Mouse (Mus musculus) CH12.LX (cell line): ENCODE results near the gene Gm11938. TPM values are rescaled to one million over a fixed set of nuclear protein-coding genes. Genes with fewer than 3 reads are reported as not detected.

Experiments
- EP300 ChIP-seq: IDR thresholded peaks from 2 replicates; pipeline ENCODE4 v1.6.1; 2011; ENCODE audit warnings: low read length, improper control_type of control experiment
- MEF2A ChIP-seq: IDR thresholded peaks from 2 replicates; pipeline ENCODE4 v1.6.1; 2014; ENCODE audit warnings: low read depth, mild to moderate bottlenecking, inconsistent platforms, low read length, improper control_type of control experiment, borderline replicate concordance
- MYC ChIP-seq: IDR thresholded peaks from 2 replicates; pipeline ENCODE4 v1.6.1; 2011; ENCODE audit warnings: low read depth, mild to moderate bottlenecking, improper control_type of control experiment, low read length
- UBTF ChIP-seq: IDR thresholded peaks from 2 replicates; pipeline ENCODE4 v1.6.1; 2012; ENCODE audit warnings: low read depth, mild to moderate bottlenecking, inconsistent platforms, low read length, improper control_type of control experiment, moderate library complexity
- polyA plus RNA-seq: library from polyadenylated mRNA; unstranded; fragments of >175 nt; gene quantifications from 2 replicates; pipeline ENCODE4 v1.2.1, GENCODE M21; 2012; ENCODE audit warnings: low read depth; ENCODE audit not compliant: insufficient read length
- total RNA-seq, 2 experiments: library from RNA; depleted of rRNA; stranded (reverse); fragments of 300-350 nt in 1 of 2; fragments of >200 nt in 1 of 2; gene quantifications; 2 replicates each; pipeline ENCODE4 v1.2.3; 2012 to 2014

The Gm11938 gene
- total and polyA plus RNA-seq, 3 experiments = not detected

GRCm38 (mm10) chr11:99556195-99556594 lies 46.9 kb downstream of the Gm11938 start (continued):
- TF ChIP-seq MYC = no peak
- no peak for TF ChIP-seq UBTF
- TF ChIP-seq EP300 = 0 out of 2 replicates have a peak, but pooled peaks have one; percentile 13
- peak; percentile 92 for TF ChIP-seq MEF2A

Other genes with a start within 250 kb of the Gm11938 start
Only the 20 nearest of the 36 such genes appear.
- not detected in 2 replicates for gene Krt39, start 82.0 kb downstream of the Gm11938 start, total RNA-seq (2012; rRNA removed)
- not detected in 2 replicates for gene Krt39, start 82.0 kb downstream of the Gm11938 start, total RNA-seq (2014; rRNA removed)
- not detected in 2 replicates for gene Krt39, start 82.0 kb downstream of the Gm11938 start, polyA plus RNA-seq
- gene Krt40, start 60.1 kb downstream of the Gm11938 start, total RNA-seq (2012; rRNA removed) = not detected in 2 replicates
- gene Krt40, start 60.1 kb downstream of the Gm11938 start, total RNA-seq (2014; rRNA removed) = not detected in 2 replicates
- not detected in 2 replicates for gene Krt40, start 60.1 kb downstream of the Gm11938 start, polyA plus RNA-seq
- not detected in 2 replicates for gene Krtap3-3, start 52.4 kb downstream of the Gm11938 start, total RNA-seq (2012; rRNA removed)
- not detected in 2 replicates for gene Krtap3-3, start 52.4 kb downstream of the Gm11938 start, total RNA-seq (2014; rRNA removed)
- not detected in 2 replicates for gene Krtap3-3, start 52.4 kb downstream of the Gm11938 start, polyA plus RNA-seq
- gene Krtap3-2, start 46.5 kb downstream of the Gm11938 start, total RNA-seq (2012; rRNA removed) = not detected in 2 replicates
- not detected in 2 replicates for gene Krtap3-2, start 46.5 kb downstream of the Gm11938 start, total RNA-seq (2014; rRNA removed)
- not detected in 2 replicates for gene Krtap3-2, start 46.5 kb downstream of the Gm11938 start, polyA plus RNA-seq
- gene Gm11939, start 43.8 kb downstream of the Gm11938 start, total RNA-seq (2012; rRNA removed) = not detected in 2 replicates
- not detected in 2 replicates for gene Gm11939, start 43.8 kb downstream of the Gm11938 start, total RNA-seq (2014; rRNA removed)
- not detected in 2 replicates for gene Gm11939, start 43.8 kb downstream of the Gm11938 start, polyA plus RNA-seq
- gene Krtap3-1, start 36.7 kb downstream of the Gm11938 start, total RNA-seq (2012; rRNA removed) = not detected in 2 replicates
- gene Krtap3-1, start 36.7 kb downstream of the Gm11938 start, total RNA-seq (2014; rRNA removed) = not detected in 2 replicates
- gene Krtap3-1, start 36.7 kb downstream of the Gm11938 start, polyA plus RNA-seq = not detected in 2 replicates
- gene Krtap1-5, start 22.3 kb downstream of the Gm11938 start, total RNA-seq (2012; rRNA removed) = not detected in 2 replicates
- not detected in 2 replicates for gene Krtap1-5, start 22.3 kb downstream of the Gm11938 start, total RNA-seq (2014; rRNA removed)
- gene Krtap1-5, start 22.3 kb downstream of the Gm11938 start, polyA plus RNA-seq = not detected in 2 replicates
- not detected in 2 replicates for gene Krtap1-4, start 19.7 kb downstream of the Gm11938 start, total RNA-seq (2012; rRNA removed)
- not detected in 2 replicates for gene Krtap1-4, start 19.7 kb downstream of the Gm11938 start, total RNA-seq (2014; rRNA removed)
- not detected in 2 replicates for gene Krtap1-4, start 19.7 kb downstream of the Gm11938 start, polyA plus RNA-seq
- not detected in 2 replicates for gene Krtap1-3, start 12.0 kb downstream of the Gm11938 start, total RNA-seq (2012; rRNA removed)
- gene Krtap1-3, start 12.0 kb downstream of the Gm11938 start, total RNA-seq (2014; rRNA removed) = not detected in 2 replicates
- not detected in 2 replicates for gene Krtap1-3, start 12.0 kb downstream of the Gm11938 start, polyA plus RNA-seq
- not detected in 2 replicates for gene Krtap9-3, start 5.2 kb downstream of the Gm11938 start, total RNA-seq (2012; rRNA removed)
- gene Krtap9-3, start 5.2 kb downstream of the Gm11938 start, total RNA-seq (2014; rRNA removed) = not detected in 2 replicates
- not detected in 2 replicates for gene Krtap9-3, start 5.2 kb downstream of the Gm11938 start, polyA plus RNA-seq
- gene Gm11937, start 6.9 kb upstream of the Gm11938 start, total RNA-seq (2012; rRNA removed) = not detected in 2 replicates
- not detected in 2 replicates for gene Gm11937, start 6.9 kb upstream of the Gm11938 start, total RNA-seq (2014; rRNA removed)
- gene Gm11937, start 6.9 kb upstream of the Gm11938 start, polyA plus RNA-seq = not detected in 2 replicates
- not detected in 2 replicates for gene Krtap2-4, start 11.5 kb upstream of the Gm11938 start, total RNA-seq (2012; rRNA removed)
- gene Krtap2-4, start 11.5 kb upstream of the Gm11938 start, total RNA-seq (2014; rRNA removed) = not detected in 2 replicates
- not detected in 2 replicates for gene Krtap2-4, start 11.5 kb upstream of the Gm11938 start, polyA plus RNA-seq
- not detected in 2 replicates for gene Gm11562, start 17.1 kb upstream of the Gm11938 start, total RNA-seq (2012; rRNA removed)
- gene Gm11562, start 17.1 kb upstream of the Gm11938 start, total RNA-seq (2014; rRNA removed) = not detected in 2 replicates
- not detected in 2 replicates for gene Gm11562, start 17.1 kb upstream of the Gm11938 start, polyA plus RNA-seq
- gene Krtap4-1, start 24.9 kb upstream of the Gm11938 start, total RNA-seq (2012; rRNA removed) = not detected in 2 replicates
- gene Krtap4-1, start 24.9 kb upstream of the Gm11938 start, total RNA-seq (2014; rRNA removed) = not detected in 2 replicates
- gene Krtap4-1, start 24.9 kb upstream of the Gm11938 start, polyA plus RNA-seq = not detected in 2 replicates
- gene Krtap4-2, start 31.8 kb upstream of the Gm11938 start, total RNA-seq (2012; rRNA removed) = not detected in 2 replicates
- not detected in 2 replicates for gene Krtap4-2, start 31.8 kb upstream of the Gm11938 start, total RNA-seq (2014; rRNA removed)
- gene Krtap4-2, start 31.8 kb upstream of the Gm11938 start, polyA plus RNA-seq = not detected in 2 replicates
- gene Krtap4-7, start 40.8 kb upstream of the Gm11938 start, total RNA-seq (2012; rRNA removed) = not detected in 2 replicates
- not detected in 2 replicates for gene Krtap4-7, start 40.8 kb upstream of the Gm11938 start, total RNA-seq (2014; rRNA removed)
- gene Krtap4-7, start 40.8 kb upstream of the Gm11938 start, polyA plus RNA-seq = not detected in 2 replicates
- not detected in 2 replicates for gene Gm11555, start 46.9 kb upstream of the Gm11938 start, total RNA-seq (2012; rRNA removed)
- gene Gm11555, start 46.9 kb upstream of the Gm11938 start, total RNA-seq (2014; rRNA removed) = not detected in 2 replicates
- not detected in 2 replicates for gene Gm11555, start 46.9 kb upstream of the Gm11938 start, polyA plus RNA-seq
- gene Gm11563, start 55.7 kb upstream of the Gm11938 start, total RNA-seq (2012; rRNA removed) = not detected in 2 replicates
- not detected in 2 replicates for gene Gm11563, start 55.7 kb upstream of the Gm11938 start, total RNA-seq (2014; rRNA removed)
- not detected in 2 replicates for gene Gm11563, start 55.7 kb upstream of the Gm11938 start, polyA plus RNA-seq
- gene Krtap4-6, start 62.7 kb upstream of the Gm11938 start, total RNA-seq (2012; rRNA removed) = not detected in 2 replicates
- not detected in 2 replicates for gene Krtap4-6, start 62.7 kb upstream of the Gm11938 start, total RNA-seq (2014; rRNA removed)
- gene Krtap4-6, start 62.7 kb upstream of the Gm11938 start, polyA plus RNA-seq = not detected in 2 replicates
- not detected in 2 replicates for gene Gm14190, start 87.4 kb upstream of the Gm11938 start, total RNA-seq (2012; rRNA removed)
- not detected in 2 replicates for gene Gm14190, start 87.4 kb upstream of the Gm11938 start, total RNA-seq (2014; rRNA removed)
- not detected in 2 replicates for gene Gm14190, start 87.4 kb upstream of the Gm11938 start, polyA plus RNA-seq